Mouse (Mus musculus): Measurements from ENCODE around the gene C2cd2.

- no peak for TF ChIP-seq CTCF (IDR thresholded peaks at IDR 0.05; ENCODE audit: extremely low read depth, insufficient read length, insufficient replicate concordance, low read depth, low read length)
- TF ChIP-seq POLR2A (IDR thresholded peaks at IDR 0.05; ENCODE audit: low read depth, low read length) = no peak
These were observed 145.0 kb downstream of the C2cd2 start for GRCm38 (mm10) chr16:97817414-97817813.
